Mouse (Mus musculus) liver, adult 10 weeks (tissue): ENCODE results near the gene U2af2. TPM values are rescaled to one million over a fixed set of nuclear protein-coding genes. Genes with fewer than 3 reads are reported as not detected.

Source experiments
- polyA plus RNA-seq: library from polyadenylated mRNA; stranded (reverse); fragments of 350-450 nt; fragmentation: Illumina TruSeq; extraction: RNeasy Lipid Tissue Mini Kit (QIAGEN cat#74804); gene quantifications from one replicate; pipeline ENCODE4 v1.2.3, GENCODE M21; 2014; ENCODE audit warnings: low read depth, low replicate concordance

Gene U2af2
- polyA plus RNA-seq: 9.5 TPM

DNA sequence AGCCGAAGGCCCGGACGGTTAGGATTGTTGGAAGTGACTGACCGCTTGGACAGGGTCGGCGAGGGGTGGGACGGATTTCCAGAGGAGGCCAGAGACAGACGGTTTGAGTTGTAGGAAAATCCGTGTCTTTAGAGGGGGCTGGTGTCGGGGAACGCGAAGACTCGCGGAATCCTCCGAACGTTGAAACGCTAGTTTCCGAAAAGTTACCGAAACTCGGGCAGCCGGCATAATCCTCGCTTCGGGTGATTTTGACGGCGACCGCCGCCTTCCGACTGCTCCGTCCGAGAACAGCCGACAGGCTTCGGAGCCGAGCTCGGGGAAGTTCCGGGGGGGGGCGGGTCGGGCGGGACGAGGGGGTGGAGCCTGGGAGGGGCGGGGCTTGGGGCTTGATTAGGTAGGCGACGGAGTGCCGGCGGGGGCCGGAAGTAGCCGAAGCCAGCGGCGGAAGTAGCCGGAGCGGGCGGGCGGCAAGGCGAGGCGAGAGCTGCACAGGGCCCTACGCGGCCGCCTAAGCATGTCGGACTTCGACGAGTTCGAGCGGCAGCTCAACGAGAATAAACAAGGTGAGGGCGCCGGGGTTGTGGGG, at the start of gene U2af2:
Gene U2af2 (plus strand): TSS at position 370 of the 586 bp plus-strand sequence.

DNA sequence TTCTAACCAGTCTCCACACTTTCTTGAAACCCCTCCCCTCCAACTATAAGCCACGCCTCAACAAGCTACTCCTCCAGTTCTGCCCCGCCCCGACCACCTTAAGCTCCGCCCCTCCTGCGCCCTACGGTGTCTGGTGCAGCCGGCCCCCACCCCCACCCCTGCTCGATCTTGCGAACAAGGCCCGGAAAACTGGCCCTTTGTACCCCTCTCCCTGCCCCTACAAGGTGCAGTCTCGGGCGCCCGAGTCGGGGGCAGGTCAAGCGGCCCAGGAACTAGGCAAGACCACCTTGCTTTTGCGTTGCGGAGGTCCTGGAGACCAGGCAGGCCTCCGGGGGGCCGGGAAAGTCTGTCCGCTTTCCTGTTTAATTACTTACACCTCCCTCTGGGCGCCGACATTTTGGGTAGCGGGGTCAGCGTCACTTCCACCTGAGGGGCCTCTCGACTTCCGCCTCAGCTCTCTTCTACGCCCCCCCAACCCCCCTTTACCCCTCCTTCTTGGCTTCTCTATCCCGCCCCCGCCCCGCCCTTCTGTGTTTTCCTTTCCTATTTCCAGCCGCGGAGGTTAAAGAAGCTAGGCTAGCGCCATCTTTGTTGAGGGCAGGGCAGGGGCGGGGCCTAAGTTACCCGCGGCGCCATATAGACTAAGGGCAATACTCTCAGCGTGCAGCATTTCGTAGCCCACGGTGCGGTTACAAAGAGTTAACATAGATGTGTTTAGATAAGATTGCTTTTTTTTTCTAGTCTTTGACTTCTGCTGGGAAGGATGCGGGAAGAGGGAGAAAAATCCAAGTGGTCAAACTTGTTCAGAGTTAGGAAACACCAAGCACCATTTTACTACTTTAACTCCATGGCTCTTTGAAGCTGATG, 47.5 kb upstream of the U2af2 start, which contains the start of the genes Zfp524 and Fiz1:
Gene Zfp524 (plus strand): TSS at position 165 of the 867 bp plus-strand sequence.
Gene Fiz1 (minus strand): TSS at position 447 of the 867 bp plus-strand sequence.

DNA sequence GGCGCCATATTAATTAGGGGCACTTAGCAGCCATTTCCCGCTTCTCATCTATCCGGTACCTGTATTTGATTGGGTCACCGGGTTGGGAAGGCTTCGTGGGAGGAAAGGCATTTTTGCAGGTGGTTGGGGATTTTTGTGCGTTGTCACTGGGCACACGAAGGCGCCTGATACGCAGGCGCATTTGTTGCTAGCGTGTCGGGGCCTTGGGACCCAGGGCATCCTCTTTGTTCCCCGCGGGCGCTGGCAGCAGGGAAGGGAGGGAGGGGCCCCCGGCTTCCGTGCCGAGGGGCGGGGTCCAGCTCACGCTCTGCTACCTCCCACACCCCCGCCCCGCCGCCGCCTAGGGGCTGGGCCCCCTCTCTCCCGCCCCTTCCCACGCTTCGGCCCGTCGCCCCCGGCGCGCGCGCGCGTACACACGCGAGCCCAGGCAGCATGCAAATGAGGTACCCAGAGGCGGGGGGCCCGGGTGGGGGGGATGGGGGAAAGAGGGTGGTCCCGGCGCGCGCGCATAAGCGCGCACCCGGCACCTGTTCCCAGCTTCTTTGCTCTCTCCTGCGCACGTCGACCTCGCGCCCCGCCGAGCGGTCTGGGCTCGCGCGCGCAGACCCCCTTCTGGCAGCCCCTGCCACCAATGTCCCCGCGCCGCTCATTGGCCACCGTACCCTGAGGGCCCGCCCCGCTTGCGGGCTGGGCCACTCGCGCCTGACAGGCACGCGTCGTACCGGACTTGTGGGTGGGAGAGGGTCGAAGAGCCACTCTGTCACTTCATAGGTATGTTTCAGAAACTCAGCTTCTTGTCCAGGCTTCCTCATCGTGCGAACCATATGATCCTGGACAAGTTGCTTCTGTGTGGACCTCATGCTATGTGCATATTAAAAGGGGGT, 46.6 kb upstream of the U2af2 start, which contains the start of gene Gm44973:
Gene Gm44973 (plus strand): TSS at position 379 of the 884 bp plus-strand sequence.

DNA sequence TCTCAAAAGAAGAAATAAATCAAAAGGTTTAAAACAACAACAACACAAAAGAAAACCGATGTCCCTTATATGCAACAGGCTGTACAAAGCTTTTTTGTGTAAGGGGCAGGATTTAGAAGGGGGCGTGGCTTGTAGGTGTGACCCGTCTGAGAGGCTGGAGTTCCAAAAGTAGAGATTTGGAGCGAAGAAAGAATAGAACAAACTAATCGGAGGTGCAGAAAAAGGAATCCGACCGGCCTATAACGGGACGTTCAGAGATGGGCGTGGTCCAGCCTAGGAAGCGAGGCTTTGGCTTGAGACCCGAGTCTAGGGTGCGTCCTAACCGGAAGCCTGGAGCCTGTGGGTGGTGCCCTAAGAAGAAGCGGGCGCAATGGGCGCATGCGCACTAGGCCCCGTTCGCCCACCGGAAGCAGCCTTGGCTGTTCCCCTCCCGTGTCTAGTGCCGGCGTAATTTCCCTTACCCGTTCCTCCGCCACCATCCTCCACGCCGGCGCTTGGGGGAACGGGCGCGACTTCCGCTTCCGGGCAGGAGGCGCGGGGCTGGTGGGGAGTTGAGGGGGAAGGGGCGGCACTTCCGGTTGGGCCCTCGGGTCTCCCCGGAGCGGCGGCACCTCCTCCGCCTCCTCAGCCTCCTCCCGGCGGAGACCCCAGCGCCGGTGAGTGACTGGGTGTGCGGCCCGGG, 41.8 kb upstream of the U2af2 start, which contains the start of the genes Zfp865 and Ccdc106:
Gene Zfp865 (plus strand): TSS at position 377 of the 682 bp plus-strand sequence.
Gene Ccdc106 (plus strand): TSS at position 554 of the 682 bp plus-strand sequence.

DNA sequence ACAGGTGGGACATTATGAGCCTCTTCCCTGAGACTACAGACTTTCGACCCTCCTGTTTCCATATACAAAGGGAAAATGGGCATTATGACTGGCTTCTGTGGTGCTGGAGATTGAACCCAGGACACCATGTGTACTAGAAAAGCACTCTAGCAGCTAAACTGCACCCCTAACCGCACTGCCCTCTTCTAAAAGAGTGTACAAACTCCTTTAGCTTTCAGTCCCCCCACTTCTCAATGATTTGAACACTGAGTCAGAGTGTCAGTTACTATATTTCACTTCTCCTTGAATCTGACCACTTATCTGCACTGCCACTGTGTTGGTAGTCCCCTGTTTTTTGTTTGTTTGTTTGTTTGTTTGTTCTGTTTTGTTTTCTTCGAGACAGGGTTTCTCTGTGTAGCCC, 28.1 kb upstream of the U2af2 start, which contains the start of gene 4632433K11Rik:
Gene 4632433K11Rik (plus strand): TSS at position 301 of the 400 bp plus-strand sequence.

DNA sequence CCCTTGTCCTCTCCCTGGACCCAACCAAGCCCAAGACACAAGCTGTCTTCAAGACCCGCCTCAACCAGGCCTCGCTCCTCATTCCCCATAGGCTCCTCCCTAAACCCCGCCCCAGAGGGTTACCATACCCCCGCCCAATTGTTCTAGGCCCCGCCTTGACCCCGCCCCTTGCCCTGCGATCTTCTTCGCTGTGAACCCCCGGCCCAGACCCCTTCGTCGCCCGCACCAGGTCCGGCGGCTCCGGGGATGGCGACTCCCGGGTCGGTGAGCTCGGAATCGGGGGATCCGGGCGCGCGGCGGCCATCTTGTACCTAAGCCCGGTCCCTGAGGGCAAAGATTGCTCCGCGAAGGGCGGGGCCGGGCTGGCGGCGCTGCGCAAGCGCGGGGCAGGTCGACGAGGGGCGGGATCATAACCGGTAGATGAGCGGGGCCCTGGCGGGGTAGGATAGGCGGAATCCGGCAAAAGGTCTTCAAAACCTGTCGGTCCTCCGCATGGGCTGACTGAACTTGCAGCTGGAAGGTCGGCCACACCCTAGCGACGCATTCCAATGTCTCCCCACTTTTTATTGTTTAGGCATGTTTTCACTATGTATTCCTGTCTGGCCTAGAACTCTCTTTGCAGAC, 23.7 kb upstream of the U2af2 start, which contains the start of gene Zfp784:
Gene Zfp784 (minus strand): TSS at position 338 of the 624 bp plus-strand sequence.

DNA sequence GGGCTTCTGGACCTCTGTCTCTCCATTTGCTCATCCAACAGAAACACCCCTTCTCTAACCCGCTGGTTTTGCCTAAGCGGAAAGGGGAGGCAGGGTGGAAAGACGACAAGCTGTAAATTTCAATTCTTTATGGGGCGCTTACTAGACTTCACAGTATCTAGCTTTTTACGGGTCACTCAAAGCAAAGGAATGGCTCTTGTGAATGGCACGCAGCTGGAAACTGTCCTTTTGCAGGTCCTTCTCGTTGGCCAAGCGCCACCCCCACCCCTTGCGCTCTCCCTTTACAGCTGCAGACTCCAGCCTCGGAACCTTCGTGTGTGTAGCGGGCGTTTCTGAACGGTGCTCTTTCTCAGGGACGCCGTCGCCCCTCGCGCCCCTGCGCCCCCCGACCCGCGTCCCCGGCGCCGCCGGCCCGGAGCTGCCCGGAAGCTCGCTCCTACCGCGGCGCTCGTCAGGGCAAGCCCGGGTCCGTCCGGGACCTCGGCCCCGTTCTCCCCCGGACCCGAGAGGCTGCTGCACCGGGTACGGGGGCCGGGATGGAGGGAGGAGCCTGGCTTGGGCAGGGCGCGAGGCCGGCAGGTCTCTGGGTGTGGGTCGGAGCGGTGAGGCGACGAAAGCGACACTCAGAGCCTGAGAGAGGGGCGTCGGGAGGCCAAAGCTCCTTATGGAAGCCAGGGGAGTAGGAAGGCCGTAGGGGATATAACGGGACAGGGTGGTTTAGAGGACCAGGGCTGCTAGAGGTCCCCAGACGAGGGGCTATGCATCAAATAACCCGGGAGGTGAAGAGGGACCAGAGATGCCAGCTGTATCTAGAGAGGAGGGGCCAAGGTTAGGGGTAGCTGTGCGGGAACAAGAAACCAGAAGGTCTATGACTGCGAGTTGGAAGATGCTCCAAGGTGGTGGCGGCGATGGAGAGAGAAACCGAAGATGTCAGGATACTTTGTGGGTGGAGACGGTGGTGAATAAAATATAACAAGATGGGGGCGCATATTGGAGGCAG, 10.4 kb upstream of the U2af2 start, which contains the start of gene Zfp580:
Gene Zfp580 (plus strand): TSS at position 346 of the 1,000 bp plus-strand sequence.

GRCm38 (mm10) chr7:5080010-5080751, 18.2 kb downstream of the U2af2 start, which contains the start of gene Epn1:
Epn1 (plus strand) TSS chr7:5080235.

DNA sequence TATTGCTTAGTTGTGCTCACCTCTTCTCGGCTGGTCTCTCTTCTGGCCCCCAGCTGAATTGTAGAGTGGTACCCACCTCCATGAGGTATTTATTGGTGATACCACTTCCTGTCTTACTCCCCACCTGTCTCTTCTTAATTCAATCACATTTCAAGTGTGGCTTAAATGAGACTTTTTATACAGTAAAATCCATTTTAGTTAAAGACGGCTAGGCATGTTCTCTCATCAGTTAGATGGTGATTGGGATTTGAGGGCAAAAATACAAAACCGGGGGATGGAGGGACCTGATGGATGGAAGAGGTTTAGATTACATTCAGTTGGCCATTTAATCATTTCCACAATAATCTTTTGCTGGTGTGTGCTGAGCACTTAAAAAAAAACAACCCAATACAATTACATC, 54.9 kb downstream of the U2af2 start, which contains the start of gene Rfpl4:
Gene Rfpl4 (minus strand): TSS at position 101 of the 400 bp plus-strand sequence.

DNA sequence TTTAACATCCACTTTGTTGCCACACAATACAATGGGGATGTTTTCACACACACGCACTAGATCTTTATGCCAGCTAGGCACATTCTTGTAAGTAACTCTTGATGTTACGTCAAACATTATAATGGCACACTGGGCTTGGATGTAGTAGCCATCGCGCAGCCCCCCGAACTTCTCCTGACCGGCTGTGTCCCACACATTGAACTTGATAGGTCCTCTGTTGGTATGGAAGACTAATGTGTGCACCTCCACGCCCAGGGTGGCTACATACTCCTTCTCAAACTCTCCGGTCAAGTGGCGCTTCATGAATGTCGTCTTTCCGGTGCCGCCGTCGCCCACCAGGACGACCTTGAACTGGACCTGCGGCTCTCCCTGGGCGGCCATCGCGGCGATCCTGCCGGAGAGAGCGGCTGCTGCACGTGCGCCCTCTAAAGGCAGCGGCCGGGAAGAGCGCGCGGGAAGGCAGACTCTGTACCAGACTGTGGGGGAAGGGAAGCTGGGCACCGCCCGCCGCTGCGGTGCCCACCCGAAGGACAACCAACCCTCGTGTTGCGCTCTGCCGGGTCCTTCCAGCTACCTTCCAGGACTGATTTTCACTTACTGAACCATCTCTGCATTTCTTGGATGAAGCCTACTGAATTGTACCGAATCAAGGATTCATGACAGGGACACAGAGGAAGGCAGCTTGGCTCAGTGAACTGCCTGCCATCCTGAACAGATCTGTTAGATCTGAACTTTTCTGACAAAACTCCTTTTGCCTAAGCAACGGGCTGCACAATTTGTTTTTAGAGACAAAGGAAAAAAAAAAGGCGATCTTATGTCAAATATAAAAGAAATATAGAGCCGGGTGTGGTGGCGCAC, 63.8 kb downstream of the U2af2 start, which contains the start of gene Rasl2-9:
Gene Rasl2-9 (minus strand): TSS at position 402 of the 858 bp plus-strand sequence.

Other genes with a start within 250 kb of the U2af2 start
- 4.7 TPM for gene Ube2s, start 249.6 kb upstream of the U2af2 start, polyA plus RNA-seq
- not detected for gene Shisa7, start 217.4 kb upstream of the U2af2 start, polyA plus RNA-seq
- 5.4 TPM for gene Isoc2b, start 191.9 kb upstream of the U2af2 start, polyA plus RNA-seq
- gene Isoc2a, start 185.0 kb upstream of the U2af2 start, polyA plus RNA-seq: 4.8 TPM
- not detected for gene Gm36210, start 155.6 kb upstream of the U2af2 start, polyA plus RNA-seq
- gene Zfp628, start 146.9 kb upstream of the U2af2 start, polyA plus RNA-seq: not detected
- gene Nat14, start 140.1 kb upstream of the U2af2 start, polyA plus RNA-seq: not detected
- gene Ssc5d, start 136.4 kb upstream of the U2af2 start, polyA plus RNA-seq: not detected
- gene Sbk2, start 97.7 kb upstream of the U2af2 start, polyA plus RNA-seq: not detected
- gene Sbk3, start 91.0 kb upstream of the U2af2 start, polyA plus RNA-seq: not detected
- gene Zfp579, start 66.0 kb upstream of the U2af2 start, polyA plus RNA-seq: 6.3 TPM
- gene Zfp524, start 47.7 kb upstream of the U2af2 start, polyA plus RNA-seq: 0.58 TPM
- gene Fiz1, start 47.4 kb upstream of the U2af2 start, polyA plus RNA-seq: 7.7 TPM
- not detected for gene Gm44973, start 46.6 kb upstream of the U2af2 start, polyA plus RNA-seq
- gene Zfp865, start 41.8 kb upstream of the U2af2 start, polyA plus RNA-seq: 2.7 TPM
- not detected for gene Ccdc106, start 41.6 kb upstream of the U2af2 start, polyA plus RNA-seq
- gene 4632433K11Rik, start 28.0 kb upstream of the U2af2 start, polyA plus RNA-seq: 0.85 TPM
- 1.9 TPM for gene Zfp784, start 23.7 kb upstream of the U2af2 start, polyA plus RNA-seq
- gene Zfp580, start 10.6 kb upstream of the U2af2 start, polyA plus RNA-seq: not detected
- 4.5 TPM for gene Epn1, start 18.1 kb downstream of the U2af2 start, polyA plus RNA-seq
- not detected for gene Rfpl4, start 54.8 kb downstream of the U2af2 start, polyA plus RNA-seq
- gene Rasl2-9, start 63.8 kb downstream of the U2af2 start, polyA plus RNA-seq: 1.2 TPM
- gene Vmn1r55, start 87.5 kb downstream of the U2af2 start, polyA plus RNA-seq: not detected
- not detected for gene Vmn1r56, start 134.6 kb downstream of the U2af2 start, polyA plus RNA-seq
- gene Vmn1r57, start 156.3 kb downstream of the U2af2 start, polyA plus RNA-seq: not detected